Mouse (Mus musculus) liver, adult 2 months (tissue): ENCODE measurements around the gene Mmp13.

Experiments
- CTCF ChIP-seq: fragments of 200-500 bp; IDR thresholded peaks from 2 replicates; pipeline ENCODE4 v1.5.1; 2011; ENCODE audit warnings: low read depth, low read length, control low read depth
- POLR2A ChIP-seq: fragments of 200-500 bp; IDR thresholded peaks from 2 replicates; pipeline ENCODE4 v1.6.1; 2011; ENCODE audit warnings: low read length, control low read depth; ENCODE audit not compliant: insufficient read depth; ENCODE audit errors: extremely low read depth

DNA sequence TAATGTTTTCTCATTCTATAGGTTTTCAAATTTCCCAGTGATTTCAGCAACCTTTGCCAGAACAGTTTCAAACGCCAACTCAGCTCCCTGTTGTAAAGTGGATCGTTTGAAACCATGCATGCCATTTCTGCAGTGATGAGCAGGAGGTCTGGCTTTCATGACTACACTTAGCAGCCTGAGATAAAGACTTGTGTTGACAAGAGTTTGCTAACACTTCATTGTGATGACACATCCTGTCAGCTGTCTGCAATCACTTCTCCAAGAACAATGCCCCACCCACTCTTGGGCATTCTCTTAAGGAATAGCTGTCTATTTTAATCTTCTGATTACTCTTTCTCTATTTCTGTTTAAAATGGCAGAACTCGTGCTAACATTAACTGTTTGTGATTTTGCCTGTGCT is 2.2 kb upstream of the Mmp13 start:
- no peak for TF ChIP-seq CTCF
- no peak for TF ChIP-seq POLR2A
